13 mouse cellular contexts compared by ENCODE assay signal in the genomic region with DNA sequence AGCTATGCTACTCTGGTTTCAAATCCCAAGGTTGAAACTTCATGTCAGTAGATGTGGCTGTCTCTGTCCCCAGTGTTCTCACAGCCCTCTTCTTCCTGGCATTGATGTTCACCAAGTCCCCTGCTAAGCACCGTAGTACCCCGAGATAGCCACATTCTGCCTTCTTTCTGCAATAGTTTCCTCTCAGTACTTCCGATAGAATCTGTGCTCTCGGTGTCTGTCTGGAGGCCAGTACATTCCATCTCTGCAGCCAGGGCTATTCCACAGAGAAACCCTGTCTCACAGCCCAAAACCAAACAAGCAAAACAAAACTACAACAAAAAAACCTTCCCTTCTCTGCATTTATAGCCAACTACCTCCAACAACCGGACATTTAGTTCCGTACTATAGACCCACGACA. TPM values are rescaled to one million over a fixed set of nuclear protein-coding genes. Genes with fewer than 3 reads are reported as not detected.
DNase-seq lines count a peak whose midpoint lies in the region; ATAC-seq and TF ChIP-seq lines count a peak whose summit lies in the region.
"Had no signal": no experiment of that assay in that cellular context is flagged by ENCODE, and none has a peak within 500 bp of the region (broad histone marks: within the 10 kb centered on the region; RNA-seq: fewer than 3 reads in every experiment).

No protein-coding gene starts in this region.

- H3K4me2 ChIP-seq in heart, embryonic 12.5 days: peak overlapping the region; percentile 95; the same call in 1 of the 2 replicates
- H3K4me2 ChIP-seq in midbrain, embryonic 13.5 days (replicated peaks): no peak overlapping the region
- peak overlapping the region; percentile 64; the same call in 1 of the 2 replicates for H3K4me2 ChIP-seq in intestine, embryonic 16.5 days (ENCODE audit: low read depth, low read length)
- H3K4me2 ChIP-seq in midbrain, embryonic 16.5 days (ENCODE audit: low read length): peak overlapping the region; percentile 83

- TF ChIP-seq POLR2A in heart, adult 2 months (IDR thresholded peaks at IDR 0.05; ENCODE audit: insufficient read depth, low read depth, low read length): no peak

- no peaks in the 10 kb centered on the region for H3K9me3 ChIP-seq in heart, embryonic 12.5 days (replicated peaks)
- no peaks in the 10 kb centered on the region for H3K9me3 ChIP-seq in midbrain, embryonic 10.5 days (replicated peaks)
- H3K9me3 ChIP-seq in midbrain, embryonic 13.5 days: no peaks in the 10 kb centered on the region
- H3K9me3 ChIP-seq in intestine, embryonic 16.5 days (ENCODE audit: control insufficient read depth, low read length): no peaks in the 10 kb centered on the region
- no peaks in the 10 kb centered on the region for H3K9me3 ChIP-seq in midbrain, embryonic 16.5 days (replicated peaks; ENCODE audit: control insufficient read depth, low read length, poor library complexity, severe bottlenecking)

- no peak overlapping the region for H3K4me3 ChIP-seq in heart, embryonic 12.5 days
- no peak overlapping the region for H3K4me3 ChIP-seq in heart, adult 2 months
- peak overlapping the region; percentile 71 for H3K4me3 ChIP-seq in midbrain, embryonic 10.5 days
- no peak overlapping the region for H3K4me3 ChIP-seq in midbrain, embryonic 13.5 days (replicated peaks)
- no peak overlapping the region for H3K4me3 ChIP-seq in intestine, embryonic 16.5 days (ENCODE audit: low read length)
- H3K4me3 ChIP-seq in midbrain, embryonic 16.5 days (ENCODE audit: low read depth, low read length): no peak overlapping the region

- no peaks in the 10 kb centered on the region for H3K4me1 ChIP-seq in heart, embryonic 12.5 days (replicated peaks)
- no peaks in the 10 kb centered on the region for H3K4me1 ChIP-seq in heart, adult 2 months (ENCODE audit: control insufficient read depth, insufficient read depth, low read length)
- H3K4me1 ChIP-seq in midbrain, embryonic 10.5 days: peaks cover 19% of the 10 kb centered on the region
- peaks cover 9% of the 10 kb centered on the region for H3K4me1 ChIP-seq in midbrain, embryonic 13.5 days (replicated peaks)
- 0 out of 2 replicates have a peak, but pooled peaks cover 3% of the 10 kb centered on the region for H3K4me1 ChIP-seq in intestine, embryonic 16.5 days (ENCODE audit: control insufficient read depth, insufficient read depth, low read length)
- no peaks in the 10 kb centered on the region; the same call in 1 of the 2 replicates for H3K4me1 ChIP-seq in midbrain, embryonic 16.5 days (ENCODE audit: control insufficient read depth, insufficient read depth, low read length)

- intact Hi-C loops in heart, adult 2 months (cut with DNase I): no loop called here

- no peak for DNase-seq in heart, adult 2 months
- no peak for DNase-seq in midbrain, embryonic 10.5 days (ENCODE audit: low spot score)
- no peak for DNase-seq in urinary bladder, postnatal 14 days (ENCODE audit: low spot score)
- DNase-seq in adrenal gland, adult 18-20 months (ENCODE audit: low spot score in 2 of 2): no peak
- DNase-seq: gastrocnemius, postnatal 10 days; kidney, adult 9 months; thymus, adult 2 months had no signal

- no peaks in the 10 kb centered on the region for H3K36me3 ChIP-seq in heart, embryonic 12.5 days
- H3K36me3 ChIP-seq in heart, adult 2 months (ENCODE audit: control insufficient read depth, insufficient read depth, low read length): no peaks in the 10 kb centered on the region
- H3K36me3 ChIP-seq in midbrain, embryonic 10.5 days: no peaks in the 10 kb centered on the region
- H3K36me3 ChIP-seq in midbrain, embryonic 13.5 days: no peaks in the 10 kb centered on the region
- H3K36me3 ChIP-seq in intestine, embryonic 16.5 days (ENCODE audit: control insufficient read depth, insufficient read depth, low read length): no peaks in the 10 kb centered on the region
- no peaks in the 10 kb centered on the region for H3K36me3 ChIP-seq in midbrain, embryonic 16.5 days (ENCODE audit: control insufficient read depth, insufficient read depth, low read length)

- no peaks in the 10 kb centered on the region; the same call in 1 of the 2 replicates for H3K27me3 ChIP-seq in heart, embryonic 12.5 days (replicated peaks)
- H3K27me3 ChIP-seq in heart, adult 2 months (ENCODE audit: control insufficient read depth, insufficient read depth, low read length): no peaks in the 10 kb centered on the region
- H3K27me3 ChIP-seq in midbrain, embryonic 10.5 days (ENCODE audit: low read depth, poor library complexity, severe bottlenecking): peaks cover 12% of the 10 kb centered on the region
- no peaks in the 10 kb centered on the region for H3K27me3 ChIP-seq in midbrain, embryonic 13.5 days
- H3K27me3 ChIP-seq in intestine, embryonic 16.5 days (replicated peaks; ENCODE audit: control insufficient read depth, insufficient read depth, low read length): no peaks in the 10 kb centered on the region
- H3K27me3 ChIP-seq in midbrain, embryonic 16.5 days (ENCODE audit: control insufficient read depth, insufficient read depth, low read depth, low read length): no peaks in the 10 kb centered on the region

- H3K79me2 ChIP-seq in heart, adult 2 months (replicated peaks; ENCODE audit: control insufficient read depth, insufficient read depth, low read length): no peaks in the 10 kb centered on the region

- H3K9ac ChIP-seq in heart, embryonic 12.5 days: no peak overlapping the region
- H3K9ac ChIP-seq in heart, adult 2 months (ENCODE audit: low read depth, low read length): no peak overlapping the region
- no peak overlapping the region for H3K9ac ChIP-seq in midbrain, embryonic 13.5 days (replicated peaks)
- peak overlapping the region; percentile 66; the same call in 1 of the 2 replicates for H3K9ac ChIP-seq in intestine, embryonic 16.5 days (ENCODE audit: low read depth, low read length)
- H3K9ac ChIP-seq in midbrain, embryonic 16.5 days (ENCODE audit: low read depth, low read length): no peak overlapping the region

- WGBS in heart, embryonic 12.5 days: 55% methylated on average over 7 of the region's 7 CpGs
- WGBS in heart, adult 2 months: 63% methylated on average over 7 of the region's 7 CpGs
- WGBS in midbrain, embryonic 10.5 days: 64% methylated on average over 7 of the region's 7 CpGs
- WGBS in midbrain, embryonic 13.5 days: 67% methylated on average over 7 of the region's 7 CpGs
- WGBS in intestine, embryonic 16.5 days: 54% methylated on average over 7 of the region's 7 CpGs
- WGBS in midbrain, embryonic 16.5 days: 62% methylated on average over 7 of the region's 7 CpGs

- TF ChIP-seq EP300 in heart, adult 2 months (IDR thresholded peaks at IDR 0.05; ENCODE audit: insufficient read depth, low read depth, low read length): no peak

- ATAC-seq in heart, embryonic 12.5 days (ENCODE audit: insufficient number of reproducible peaks, low FRiP score): no peak
- no peak for ATAC-seq in midbrain, embryonic 13.5 days
- no peak for ATAC-seq in intestine, embryonic 16.5 days
- no peak for ATAC-seq in midbrain, embryonic 16.5 days

- no peak for TF ChIP-seq CTCF in heart, adult 2 months (IDR thresholded peaks at IDR 0.05)

- no peak overlapping the region for H3K27ac ChIP-seq in heart, embryonic 12.5 days (ENCODE audit: poor library complexity, severe bottlenecking)
- H3K27ac ChIP-seq in heart, adult 2 months: no peak overlapping the region
- H3K27ac ChIP-seq in midbrain, embryonic 10.5 days (replicated peaks): no peak overlapping the region
- H3K27ac ChIP-seq in midbrain, embryonic 13.5 days: no peak overlapping the region
- 0 out of 2 replicates have a peak overlapping the region, but pooled peaks have one; percentile 38 for H3K27ac ChIP-seq in intestine, embryonic 16.5 days (ENCODE audit: low read length)
- no peak overlapping the region for H3K27ac ChIP-seq in midbrain, embryonic 16.5 days (ENCODE audit: low read length)

RNA-seq across cellular contexts. Expression of gene Hfe2, which starts 28.8 kb away (rescaled TPM):
- 7.9 and 9.2 TPM in 2 replicates for polyA plus RNA-seq in heart, embryonic 12.5 days (2016; fragmentation: Nextera tagmentation; extraction: Ambion mirVana)
- 100 to 1,000 TPM; 289 to 295 TPM for total RNA-seq in heart, adult 2 months (2021)
- 199 and 261 TPM in 2 replicates for polyA plus RNA-seq in heart, adult 2 months (2012; rRNA removed)
- 1.5 and 2.1 TPM in 2 replicates for polyA plus RNA-seq in midbrain, embryonic 10.5 days (2016; fragmentation: Nextera tagmentation; extraction: Ambion mirVana)
- 0.62 and 0.76 TPM in 2 replicates for polyA plus RNA-seq in midbrain, embryonic 13.5 days (2015; fragmentation: Nextera tagmentation; extraction: Ambion mirVana)
- polyA plus RNA-seq in intestine, embryonic 16.5 days (2015; fragmentation: Nextera tagmentation; extraction: Ambion mirVana): 0.15 and 0.37 TPM in 2 replicates
- 1.8 and 2.4 TPM in 2 replicates for polyA plus RNA-seq in midbrain, embryonic 16.5 days (2015; fragmentation: Nextera tagmentation; extraction: Ambion mirVana)
- under 1 TPM in 1 of 2 experiments, not detected in 1; 0.42 TPM for total RNA-seq in adrenal gland, adult 18-20 months (2021)
- total RNA-seq: CH12.LX had no signal

RNA-seq across cellular contexts. Expression of gene BC107364, which starts 44.1 kb away (rescaled TPM):
- polyA plus RNA-seq in heart, embryonic 12.5 days (2016; fragmentation: Nextera tagmentation; extraction: Ambion mirVana): 0.72 and 0.87 TPM in 2 replicates
- not detected for total RNA-seq in heart, adult 2 months (2021)
- polyA plus RNA-seq in heart, adult 2 months (2012; rRNA removed): 0.15 TPM in 1 of 2 replicates, not detected in the other
- 0.20 and 0.30 TPM in 2 replicates for polyA plus RNA-seq in midbrain, embryonic 10.5 days (2016; fragmentation: Nextera tagmentation; extraction: Ambion mirVana)
- not detected in 2 replicates for polyA plus RNA-seq in midbrain, embryonic 13.5 days (2015; fragmentation: Nextera tagmentation; extraction: Ambion mirVana)
- 0.12 and 0.21 TPM in 2 replicates for polyA plus RNA-seq in intestine, embryonic 16.5 days (2015; fragmentation: Nextera tagmentation; extraction: Ambion mirVana)
- not detected in 2 replicates for polyA plus RNA-seq in midbrain, embryonic 16.5 days (2015; fragmentation: Nextera tagmentation; extraction: Ambion mirVana)
- not detected for total RNA-seq in adrenal gland, adult 18-20 months (2021)
- total RNA-seq: gastrocnemius, postnatal 10 days; left cerebral cortex, postnatal 36 days had no signal

Comparison
In these comparisons a context has a peak if more than half of its experiments do, and no peak if none do; other contexts are left out.
1. RNA of gene Hfe2, which starts 28.8 kb away (polyA plus RNA-seq): 199 to 261 TPM in heart, adult 2 months; 7.9 to 9.2 TPM in heart, embryonic 12.5 days, 1.8 to 2.4 TPM in midbrain, embryonic 16.5 days, 1.5 to 2.1 TPM in midbrain, embryonic 10.5 days, 0.62 to 0.76 TPM in midbrain, embryonic 13.5 days and 0.15 to 0.37 TPM in intestine, embryonic 16.5 days; every median in the first group is over 10 times any median in the second.